Mouse (Mus musculus) layer of hippocampus, adult 2 months (tissue): Measurements from ENCODE around the gene Tcf7. TPM values are rescaled to one million over a fixed set of nuclear protein-coding genes. Genes with fewer than 3 reads are reported as not detected.
"Not testable (repeated sequence)": the region's sequence is repeated elsewhere in the genome, so short reads cannot be mapped to it uniquely, and the experiment has no call there.

Experiments
- DNase-seq, 2 experiments: peaks; one replicate each; pipeline ENCODE4 v3.0.0; 2022; ENCODE audit warnings: low spot score in 2 of 2
- H3K27ac ChIP-seq: fragments of 200-600 bp; 2 replicates; pipeline ENCODE4 v1.8.1; 2022
- H3K4me3 ChIP-seq: fragments of 200-600 bp; 2 replicates; pipeline ENCODE4 v1.8.1; 2022; ENCODE audit warnings: mild to moderate bottlenecking
- CTCF ChIP-seq: fragments of 200-600 bp; conservative IDR thresholded peaks from 2 replicates; pipeline ENCODE4 v1.8.1; 2022; ENCODE audit warnings: antibody characterized with exemption, mild to moderate bottlenecking, moderate library complexity
- total RNA-seq, 2 experiments: library from RNA; stranded (reverse); gene quantifications; 2 replicates each; pipeline ENCODE4 v1.2.3; 2021

The Tcf7 gene
- total RNA-seq, 2 experiments from 2014 or later: 2.9 TPM

DNA sequence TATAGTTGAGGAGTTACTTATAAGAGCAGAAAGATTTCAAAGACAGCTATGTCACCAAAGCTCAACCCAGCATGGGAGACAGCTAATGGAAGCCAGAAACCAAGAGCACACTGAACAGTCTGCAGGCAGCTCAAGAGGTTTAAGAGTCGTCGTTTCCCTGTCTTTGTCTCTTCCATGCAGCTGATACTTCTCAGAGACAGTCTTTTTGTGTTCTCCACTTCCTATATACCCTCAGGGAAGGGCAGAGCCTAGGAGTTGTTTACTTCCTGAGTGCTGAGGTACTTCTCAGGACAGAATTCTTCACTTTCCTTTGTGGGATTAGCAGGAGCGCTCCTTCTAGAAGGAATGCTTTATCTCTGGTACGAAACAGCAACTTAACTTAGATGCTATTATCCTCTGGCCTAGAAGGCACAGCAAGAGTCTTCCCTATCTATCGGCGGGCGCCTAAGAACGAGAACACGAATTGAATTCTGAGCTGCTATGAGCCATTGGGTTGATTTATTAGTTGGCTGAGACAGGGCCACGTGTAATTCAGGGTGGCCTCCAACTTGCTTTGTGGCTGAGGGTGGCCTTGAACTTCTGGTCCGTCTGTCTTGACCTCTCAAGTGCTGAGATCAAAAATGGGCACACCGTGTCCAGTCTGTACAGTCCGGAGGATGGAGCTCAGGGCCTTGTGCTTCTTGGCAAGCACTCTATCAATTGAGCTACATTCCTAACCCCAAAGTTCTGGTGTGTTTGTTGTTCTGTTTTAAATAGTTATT, 55.2 kb downstream of the Tcf7 start:
- TF ChIP-seq CTCF: no peak
- H3K27ac ChIP-seq: no peak overlapping the region
- DNase-seq: no peak
- no peak overlapping the region for H3K4me3 ChIP-seq

DNA sequence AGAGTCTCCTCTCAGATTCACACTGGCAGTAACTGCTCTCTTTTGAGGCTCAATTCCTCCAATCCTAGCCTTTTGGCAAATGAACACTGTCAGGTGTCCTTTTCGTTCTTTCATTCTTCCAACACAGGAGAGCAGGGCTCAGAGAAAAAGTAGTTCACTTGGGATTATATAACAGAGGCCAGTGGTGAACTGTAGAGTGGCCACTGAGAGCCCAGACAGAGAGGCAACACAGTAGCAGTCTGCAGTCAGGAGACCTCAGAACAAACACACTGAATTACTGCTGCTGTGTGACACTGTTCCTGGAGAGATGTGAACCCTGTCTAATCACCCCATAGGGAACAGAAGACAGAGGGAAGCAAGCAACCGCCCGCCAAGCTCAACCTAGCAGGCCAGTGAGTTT, 55.8 kb downstream of the Tcf7 start:
- no peak overlapping the region for H3K4me3 ChIP-seq
- DNase-seq: no peak

DNA sequence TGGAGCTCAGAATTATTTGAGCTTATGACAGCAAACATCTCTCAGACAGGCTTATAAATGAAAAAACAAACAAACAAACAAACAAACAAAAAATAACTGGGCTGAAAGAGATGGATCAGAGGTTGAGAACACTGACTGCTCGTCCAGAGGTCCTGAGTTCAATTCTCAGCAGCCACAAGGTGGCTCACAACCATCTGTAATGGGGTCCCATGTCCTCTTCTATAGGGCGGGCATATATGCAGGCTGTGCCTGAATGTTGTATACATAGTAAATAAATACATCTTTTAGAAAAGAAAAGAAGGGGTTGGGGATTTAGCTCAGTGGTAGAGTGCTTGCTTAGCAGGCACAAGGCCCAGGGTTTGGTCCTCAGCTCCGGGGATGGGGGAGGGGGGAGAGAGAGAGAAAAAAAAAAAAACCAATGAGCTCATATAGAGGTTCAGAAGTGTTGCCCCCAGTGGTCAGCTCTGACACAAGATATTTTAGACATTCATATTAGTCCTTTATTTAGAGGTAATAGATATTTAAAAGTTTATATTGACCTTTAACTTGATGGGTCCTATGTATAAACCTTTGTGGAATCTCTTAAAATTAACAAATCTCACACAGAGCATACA, 56.7 kb downstream of the Tcf7 start:
- Histone ChIP-seq H3K4me3 (no peak overlapping the region), H3K27ac (no peak overlapping the region)
- DNase-seq: no peak
- no peak; the same call in 1 of the 2 replicates for TF ChIP-seq CTCF

More for the DNA sequence above, 55.8 kb downstream of the Tcf7 start:
- no peak for TF ChIP-seq CTCF
- H3K27ac ChIP-seq: no peak overlapping the region

DNA sequence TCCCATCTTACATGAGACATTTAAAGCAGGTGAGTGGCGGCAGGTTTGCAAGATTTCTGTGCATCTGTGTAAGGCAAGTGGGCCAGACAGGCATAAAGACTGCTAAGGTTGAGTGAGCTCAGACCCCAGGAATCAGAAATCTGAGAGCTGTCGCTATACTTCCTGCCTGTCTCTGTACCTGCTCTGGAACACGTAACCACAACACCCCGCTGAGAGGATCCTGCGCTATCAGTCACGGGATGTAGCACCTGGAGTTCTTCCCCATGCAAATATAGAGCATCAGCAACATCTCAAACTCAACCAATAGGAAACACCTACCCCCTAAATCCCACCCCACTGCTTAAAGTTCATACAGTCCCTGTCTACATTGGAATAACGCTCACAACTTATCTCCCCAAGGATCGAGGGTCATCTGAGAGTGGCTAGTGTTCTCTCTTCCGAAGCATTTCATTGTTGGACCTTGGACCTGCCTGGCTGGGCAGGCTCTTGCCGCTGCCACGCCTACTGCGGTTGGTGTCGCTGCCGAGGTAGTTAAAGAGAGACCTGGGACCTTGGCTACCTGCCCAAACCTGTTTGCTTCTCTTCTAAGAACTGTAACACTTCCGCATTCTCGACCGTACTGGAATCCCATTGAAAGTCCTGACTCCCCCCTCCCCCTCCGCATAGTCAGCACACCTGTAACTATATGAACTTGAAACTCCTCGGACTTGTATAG, 58.7 kb downstream of the Tcf7 start:
- no peak for TF ChIP-seq CTCF
- H3K4me3 ChIP-seq: no peak overlapping the region
- H3K27ac ChIP-seq: no peak overlapping the region
- no peak for DNase-seq

GRCm38 (mm10) chr11:52222891-52223290, 59.9 kb downstream of the Tcf7 start:
- Histone ChIP-seq H3K27ac (no peak overlapping the region), H3K4me3 (no peak overlapping the region)
- DNase-seq: no peak
- peak; percentile 73 for TF ChIP-seq CTCF

DNA sequence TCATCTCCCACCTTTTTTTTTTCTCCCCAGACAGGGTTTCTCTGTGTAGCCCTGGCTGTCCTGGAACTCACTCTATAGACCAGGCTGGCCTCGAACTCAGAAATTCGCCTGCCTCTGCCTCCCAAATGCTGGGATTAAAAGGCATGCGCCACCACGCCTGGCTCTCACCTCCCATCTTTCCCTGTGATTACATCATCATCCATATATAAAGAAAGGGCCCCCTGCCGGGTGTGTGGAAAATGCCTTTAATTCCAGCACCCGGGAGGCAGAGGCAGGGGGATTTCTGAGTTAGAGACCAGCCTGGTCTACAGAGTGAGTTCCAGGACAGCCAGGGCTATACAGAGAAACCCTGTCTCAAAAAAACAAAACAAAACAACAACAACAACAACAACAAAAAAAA, 60.9 kb downstream of the Tcf7 start:
- H3K27ac ChIP-seq, H3K4me3 ChIP-seq, DNase-seq: not testable (repeated sequence)

DNA sequence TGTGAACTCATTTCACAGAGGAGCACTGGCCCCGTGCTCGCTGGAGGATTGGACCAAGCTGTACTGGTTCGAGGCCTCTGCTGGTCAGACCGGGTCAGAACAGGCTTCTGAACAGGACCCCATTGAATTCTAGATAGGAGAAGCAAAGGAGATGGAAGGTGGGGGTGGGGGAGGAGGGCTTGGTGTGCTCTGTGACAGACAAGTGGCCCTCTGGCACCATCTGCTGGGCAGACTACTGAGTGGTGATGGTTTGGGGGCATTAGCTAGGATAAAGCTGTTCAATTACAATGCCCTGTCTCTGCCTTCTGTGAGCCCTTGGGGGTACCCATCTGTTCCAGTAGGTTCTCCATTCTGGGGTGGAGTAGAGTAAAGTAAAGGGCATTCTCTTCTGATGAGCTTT, 62.5 kb downstream of the Tcf7 start:
- peak; percentile 95 for TF ChIP-seq CTCF
- DNase-seq: peak; percentile 48 to 79
- H3K27ac ChIP-seq: no peak overlapping the region
- no peak overlapping the region for H3K4me3 ChIP-seq

DNA sequence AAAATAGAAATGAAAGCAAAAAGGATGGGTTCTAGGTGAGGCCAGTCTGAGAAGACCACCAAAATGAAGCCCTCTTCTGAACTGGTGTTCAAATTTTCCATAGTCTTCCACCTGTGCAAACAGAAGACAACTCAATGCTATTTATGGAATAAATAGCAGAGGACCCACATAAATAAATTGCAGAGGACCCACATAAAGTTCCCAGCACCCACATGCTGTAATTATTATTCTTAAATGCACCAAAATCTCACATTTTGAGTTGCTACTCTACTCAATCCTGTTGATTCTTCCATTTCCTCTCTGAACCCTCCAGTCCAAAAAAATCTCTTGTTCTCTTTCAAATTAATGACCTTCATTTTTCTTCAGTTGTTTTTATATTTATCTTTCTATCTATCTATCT, 68.9 kb downstream of the Tcf7 start, which contains the start of gene Olfr1371:
Gene Olfr1371, minus strand, starts transcription at position 101 of the 400 bp plus-strand sequence.
- Histone ChIP-seq H3K4me3 (no peak within 1 kb of the TSS), H3K27ac (no peak within 1 kb of the TSS)
- DNase-seq: no peak
- no peak for TF ChIP-seq CTCF

Other genes starting within 250 kb of the Tcf7 start
- 100 to 1,000 TPM; 110 to 112 TPM for gene Ppp2ca, start 184.3 kb downstream of the Tcf7 start, total RNA-seq
- gene Olfr1373, start 137.5 kb downstream of the Tcf7 start, total RNA-seq: not detected
- not detected for gene Olfr1371, start 69.0 kb downstream of the Tcf7 start, total RNA-seq
- gene Skp1a, start 51.0 kb downstream of the Tcf7 start, total RNA-seq: 100 to 1,000 TPM; 456 to 474 TPM
- gene Vdac1, start 77.8 kb upstream of the Tcf7 start, total RNA-seq: 100 to 1,000 TPM; 513 to 524 TPM
- gene 9530068E07Rik, start 113.4 kb upstream of the Tcf7 start, total RNA-seq: 10 to 100 TPM; 61.3 to 65.5 TPM